7 mouse cellular contexts compared by ENCODE assay signal in genomic region chr14:33432485-33432884, GRCm38 (mm10). TPM values are rescaled to one million over a fixed set of nuclear protein-coding genes. Genes with fewer than 3 reads are reported as not detected.
"Had no signal": no experiment of that assay in that cellular context is flagged by ENCODE, and none has a peak within 500 bp of the region (broad histone marks: within the 10 kb centered on the region; RNA-seq: fewer than 3 reads in every experiment).

No protein-coding gene starts in this region.

RNA-seq across cellular contexts. Expression of gene Frmpd2, which starts 39.0 kb away (rescaled TPM):
- total RNA-seq: common myeloid progenitor, adult 5-6 weeks; gastrocnemius, adult 2 months; gastrocnemius, adult 8-10 months; gastrocnemius, postnatal 25 days; gastrocnemius, postnatal 36 days; gastrocnemius, postnatal 4 days; heart, adult 2 months had no signal
